Mouse (Mus musculus) layer of hippocampus, adult 9-11 months (tissue): ENCODE results near the gene Serping1.
"Not testable (repeated sequence)": the region's sequence is repeated elsewhere in the genome, so short reads cannot be mapped to it uniquely, and the experiment has no call there.

Source experiments
- DNase-seq: peaks from one replicate; pipeline ENCODE4 v3.0.0; 2022

Gene Serping1

GRCm38 (mm10) chr2:84775241-84775640 is at the start of gene Serping1:
TSS of gene Serping1 (minus strand) at chr2:84775444.
- DNase-seq, result no peak

- peak; percentile 51 for DNase-seq
Measured at GRCm38 (mm10) chr2:84823237-84823636, 48.0 kb upstream of the Serping1 start.

- DNase-seq, result no peak
Measured at GRCm38 (mm10) chr2:84822552-84822951, 47.3 kb upstream of the Serping1 start, which contains the start of gene Smtnl1. TSS of gene Smtnl1 (minus strand) at chr2:84822652.

GRCm38 (mm10) chr2:84819861-84820260 is 44.6 kb upstream of the Serping1 start:
- DNase-seq, result peak; percentile 31

GRCm38 (mm10) chr2:84812676-84813075 is 37.4 kb upstream of the Serping1 start:
- no peak for DNase-seq

- no peak for DNase-seq
Measured at GRCm38 (mm10) chr2:84811880-84812279, 36.6 kb upstream of the Serping1 start.

- DNase-seq, result peak; percentile 92
Measured at GRCm38 (mm10) chr2:84810886-84811577, 35.8 kb upstream of the Serping1 start.

- DNase-seq, result no peak
Measured at GRCm38 (mm10) chr2:84810526-84810885, 35.3 kb upstream of the Serping1 start.

- no peak for DNase-seq
Measured at GRCm38 (mm10) chr2:84809330-84809729, 34.1 kb upstream of the Serping1 start.

GRCm38 (mm10) chr2:84806546-84806945 is 31.3 kb upstream of the Serping1 start:
- no peak for DNase-seq

GRCm38 (mm10) chr2:84803963-84804362 is 28.7 kb upstream of the Serping1 start:
- no peak for DNase-seq

GRCm38 (mm10) chr2:84801223-84801622 is 26.0 kb upstream of the Serping1 start:
- DNase-seq, result not testable (repeated sequence)

- no peak for DNase-seq
Measured at GRCm38 (mm10) chr2:84800304-84800703, 25.1 kb upstream of the Serping1 start.

- DNase-seq, result peak; percentile 66
Measured at GRCm38 (mm10) chr2:84799041-84799561, 23.9 kb upstream of the Serping1 start.

GRCm38 (mm10) chr2:84798493-84798921 is 23.3 kb upstream of the Serping1 start, which contains the start of gene Ube2l6:
TSS of gene Ube2l6 (plus strand) at chr2:84798828.
- DNase-seq, result peak; percentile 77

- DNase-seq, result peak; percentile 83
Measured at GRCm38 (mm10) chr2:84797833-84798492, 22.7 kb upstream of the Serping1 start.

GRCm38 (mm10) chr2:84793871-84794270 is 18.6 kb upstream of the Serping1 start:
- no peak for DNase-seq

GRCm38 (mm10) chr2:84793154-84793553 is 17.9 kb upstream of the Serping1 start:
- DNase-seq, result no peak

- DNase-seq, result no peak
Measured at GRCm38 (mm10) chr2:84792516-84792915, 17.3 kb upstream of the Serping1 start.

- no peak for DNase-seq
Measured at GRCm38 (mm10) chr2:84790418-84790817, 15.2 kb upstream of the Serping1 start.

GRCm38 (mm10) chr2:84788316-84788715 is 13.1 kb upstream of the Serping1 start:
- DNase-seq, result no peak

GRCm38 (mm10) chr2:84783840-84784566 is 8.8 kb upstream of the Serping1 start:
- no peak for DNase-seq

- no peak for DNase-seq
Measured at GRCm38 (mm10) chr2:84783315-84783714, 8.1 kb upstream of the Serping1 start.
